Mouse (Mus musculus) stomach, postnatal 0 days (tissue): Measurements from ENCODE around the gene Tbxa2r.

Source experiments
- CTCF ChIP-seq: IDR thresholded peaks from 2 replicates; pipeline ENCODE4 v1.5.1; 2016; ENCODE audit warnings: antibody characterized with exemption, low read depth, mild to moderate bottlenecking, moderate library complexity
- EP300 ChIP-seq: optimal IDR thresholded peaks from 2 replicates; pipeline ENCODE3; 2016; ENCODE audit warnings: antibody characterized with exemption

GRCm38 (mm10) chr10:81330007-81330406 is 1.5 kb downstream of the Tbxa2r start:
- TF ChIP-seq CTCF (no peak), EP300 (no peak)
